Mouse (Mus musculus) embryonic fibroblast, embryonic 13.5 days (primary cell): ENCODE measurements around the gene Cntfr. TPM values are rescaled to one million over a fixed set of nuclear protein-coding genes. Genes with fewer than 3 reads are reported as not detected.
"Not testable (repeated sequence)": the region's sequence is repeated elsewhere in the genome, so short reads cannot be mapped to it uniquely, and the experiment has no call there.

ENCODE experiments used
- H3K27ac ChIP-seq: 2 replicates; pipeline ENCODE4 v1.5.1; 2012; ENCODE audit warnings: low read length, control low read depth, inconsistent platforms; ENCODE audit not compliant: insufficient read depth
- H3K4me1 ChIP-seq: 2 replicates; pipeline ENCODE4 v1.6.1; 2011; ENCODE audit warnings: low read length; ENCODE audit not compliant: control insufficient read depth, insufficient read depth
- H3K4me3 ChIP-seq: 2 replicates; pipeline ENCODE4 v1.5.1; 2011; ENCODE audit warnings: mild to moderate bottlenecking, control low read depth, low read length; ENCODE audit not compliant: insufficient read depth
- CTCF ChIP-seq: IDR thresholded peaks from 2 replicates; pipeline ENCODE4 v1.5.1; 2011; ENCODE audit warnings: mild to moderate bottlenecking, control low read depth, low read length, moderate library complexity, borderline replicate concordance; ENCODE audit not compliant: insufficient read depth
- POLR2A ChIP-seq: IDR thresholded peaks from 2 replicates; pipeline ENCODE4 v1.6.1; 2011; ENCODE audit warnings: low read depth, mild to moderate bottlenecking, control low read depth, low read length, moderate library complexity
- polyA plus RNA-seq: library from polyadenylated mRNA; stranded (reverse); fragments of >200 nt; gene quantifications from 2 replicates; pipeline ENCODE4 v1.2.4, GENCODE M21; 2011; ENCODE audit warnings: low read depth; ENCODE audit not compliant: missing spikeins, insufficient read length

Gene Cntfr
- polyA plus RNA-seq, 1 experiment = 4.3 TPM

DNA sequence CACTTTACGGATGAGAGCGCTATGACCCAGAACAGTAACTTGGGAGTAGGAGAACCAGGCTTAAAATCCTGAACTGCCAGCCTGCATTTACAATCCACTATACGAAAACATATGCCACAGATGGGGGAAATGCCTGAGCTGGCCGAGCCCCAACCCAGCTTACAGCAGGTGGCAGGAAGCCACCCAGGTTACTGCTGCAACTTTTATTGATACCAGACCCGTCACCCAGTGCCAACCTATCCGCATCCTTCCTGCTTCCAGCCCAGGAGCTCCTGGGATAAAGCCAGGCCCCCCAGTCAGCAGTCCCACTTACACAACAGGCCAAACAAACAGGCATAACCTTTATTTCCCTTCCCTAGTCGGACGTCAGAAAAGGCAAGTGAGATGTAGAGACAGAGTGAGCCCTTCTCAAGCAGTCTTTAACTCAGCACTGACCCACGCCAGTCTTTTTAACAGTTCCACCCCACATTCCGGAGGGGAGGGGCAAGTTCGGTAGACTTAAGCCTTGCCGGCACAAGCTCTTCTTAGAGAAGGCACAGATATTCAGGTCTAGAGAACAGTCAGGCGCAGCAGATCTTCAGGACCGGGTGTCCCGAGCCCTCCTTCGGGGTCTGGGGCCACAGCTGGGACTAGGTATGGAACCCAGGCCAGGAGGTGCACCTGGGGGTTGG, 15.0 kb upstream of the Cntfr start:
- Histone ChIP-seq H3K4me3 (peak overlapping the region; percentile 83), H3K4me1 (no peaks in the 10 kb centered on the region), H3K27ac (no peak overlapping the region)
- no peak for TF ChIP-seq CTCF
- no peak for TF ChIP-seq POLR2A

DNA sequence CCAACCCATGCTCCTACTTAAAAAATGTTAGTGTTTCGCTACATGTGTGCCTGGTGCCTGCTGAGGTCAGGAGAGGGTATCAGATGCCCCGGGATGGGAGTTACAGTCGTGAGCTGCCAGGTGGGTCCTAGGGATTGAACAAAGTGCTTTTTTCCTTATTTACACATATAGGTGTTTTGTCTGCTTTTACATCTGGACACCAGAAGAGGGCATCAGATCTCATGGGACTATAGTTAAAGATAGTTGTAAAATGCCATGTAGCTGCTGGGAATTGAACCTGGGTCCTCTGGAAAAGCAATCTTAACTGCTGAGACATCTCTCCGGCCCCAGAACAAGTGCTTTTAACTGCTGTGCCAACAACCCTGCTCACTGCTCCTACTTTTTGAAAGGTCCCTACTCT, 13.3 kb upstream of the Cntfr start:
- Histone ChIP-seq H3K4me3 (no peak overlapping the region), H3K4me1 (no peaks in the 10 kb centered on the region), H3K27ac (no peak overlapping the region)
- TF ChIP-seq CTCF (no peak), POLR2A (no peak)

DNA sequence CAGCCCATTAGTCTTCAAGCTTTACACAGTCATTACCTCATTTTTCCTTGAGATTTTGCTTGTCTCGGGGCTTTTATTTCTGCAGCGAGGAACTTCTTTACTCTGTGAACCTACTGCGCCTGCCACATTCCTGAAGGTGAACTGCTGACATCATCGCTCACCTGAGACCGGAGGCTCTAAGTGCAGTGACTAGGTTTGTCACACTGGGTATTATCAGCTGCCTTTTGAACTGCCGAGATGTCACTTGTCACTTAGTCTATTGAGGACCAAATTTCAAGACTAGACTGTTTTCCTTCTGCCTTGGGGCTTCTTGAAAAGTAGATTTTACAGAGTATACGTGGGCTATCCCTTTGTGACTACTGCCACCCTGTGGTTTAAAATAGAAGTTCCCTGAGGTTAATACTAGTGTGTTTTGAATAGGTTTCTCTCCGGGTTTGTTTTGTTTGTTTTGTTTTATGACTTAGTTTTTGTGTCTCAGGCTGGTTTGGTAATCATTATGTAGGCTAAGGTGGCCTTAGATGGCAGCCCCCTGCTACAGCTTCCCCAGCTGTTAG, 11.4 kb upstream of the Cntfr start:
- TF ChIP-seq CTCF (no peak), POLR2A (no peak)
- no peak overlapping the region for H3K27ac ChIP-seq
- no peak overlapping the region for H3K4me3 ChIP-seq
- H3K4me1 ChIP-seq = 0 out of 2 replicates have a peak, but pooled peaks cover 2% of the 10 kb centered on the region

DNA sequence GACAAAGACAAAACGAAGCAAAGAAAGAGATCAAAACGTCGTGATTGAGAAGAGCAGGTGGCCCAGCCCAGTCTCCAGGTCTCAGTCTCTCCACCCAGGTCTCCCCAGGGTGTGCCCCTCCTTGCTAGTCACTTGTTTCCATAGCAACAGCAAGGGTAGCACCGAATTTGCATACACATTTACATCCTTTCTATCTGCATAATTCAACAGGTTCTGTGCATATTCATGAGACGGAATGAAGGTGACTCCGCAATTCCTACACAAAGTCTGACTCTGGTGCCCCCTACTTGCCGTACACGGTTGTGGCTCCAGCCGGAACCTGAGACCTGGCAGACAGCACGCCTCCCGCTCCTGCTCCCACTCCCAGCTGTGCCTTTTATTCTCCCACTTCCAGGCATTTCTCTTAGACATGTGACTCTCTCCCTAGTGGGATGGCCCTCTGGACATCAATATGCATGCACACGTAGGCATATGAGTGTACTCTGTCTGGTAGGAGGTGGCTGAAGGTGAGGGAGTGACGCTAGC, 10.2 kb upstream of the Cntfr start:
- Histone ChIP-seq H3K27ac (no peak overlapping the region), H3K4me1 (0 out of 2 replicates have a peak, but pooled peaks cover 2% of the 10 kb centered on the region), H3K4me3 (no peak overlapping the region)
- TF ChIP-seq CTCF = peak; percentile 80
- no peak for TF ChIP-seq POLR2A

DNA sequence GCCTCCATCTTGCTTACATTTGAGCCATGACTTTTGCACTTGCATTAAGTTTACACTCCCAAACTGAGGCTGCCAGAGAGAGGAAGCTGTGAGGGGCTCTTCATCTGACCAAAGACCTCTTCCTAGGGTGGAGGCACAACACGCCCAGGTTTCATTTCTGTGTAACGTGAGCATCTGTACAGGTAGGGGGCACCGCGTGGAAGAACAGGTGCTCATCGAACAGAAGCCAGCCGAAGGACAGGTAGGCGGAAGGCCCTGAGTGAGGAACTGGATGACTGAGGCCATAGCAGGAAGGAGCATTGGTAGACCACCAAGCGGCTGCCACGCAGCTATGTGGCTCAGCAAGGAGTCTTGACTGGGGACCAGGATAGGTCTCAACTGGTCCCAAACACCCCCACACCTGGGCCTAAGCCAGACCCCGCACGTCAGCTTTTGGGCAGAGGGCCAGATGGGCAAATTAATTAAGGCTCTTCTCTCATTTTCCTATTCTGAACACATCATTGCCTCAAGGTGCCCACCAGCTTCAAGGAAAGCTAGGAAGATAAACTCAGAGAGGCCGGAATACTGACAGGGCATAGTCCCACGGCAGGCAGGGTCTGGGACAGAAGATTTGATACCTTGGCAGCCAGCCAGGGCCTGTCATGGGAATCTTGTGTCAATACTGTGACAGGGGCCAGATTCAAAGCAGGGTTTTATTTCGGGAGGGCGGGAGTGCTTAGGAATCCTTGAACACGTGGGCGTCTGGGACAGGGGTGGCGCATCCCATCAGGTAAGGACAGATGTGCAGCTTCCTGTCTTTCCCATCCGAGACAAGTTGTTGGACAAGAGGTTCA, 9.2 kb upstream of the Cntfr start:
- 0 out of 2 replicates have a peak, but pooled peaks cover 2% of the 10 kb centered on the region for H3K4me1 ChIP-seq
- no peak overlapping the region for H3K4me3 ChIP-seq
- no peak overlapping the region for H3K27ac ChIP-seq
- TF ChIP-seq POLR2A (no peak), CTCF (no peak)

DNA sequence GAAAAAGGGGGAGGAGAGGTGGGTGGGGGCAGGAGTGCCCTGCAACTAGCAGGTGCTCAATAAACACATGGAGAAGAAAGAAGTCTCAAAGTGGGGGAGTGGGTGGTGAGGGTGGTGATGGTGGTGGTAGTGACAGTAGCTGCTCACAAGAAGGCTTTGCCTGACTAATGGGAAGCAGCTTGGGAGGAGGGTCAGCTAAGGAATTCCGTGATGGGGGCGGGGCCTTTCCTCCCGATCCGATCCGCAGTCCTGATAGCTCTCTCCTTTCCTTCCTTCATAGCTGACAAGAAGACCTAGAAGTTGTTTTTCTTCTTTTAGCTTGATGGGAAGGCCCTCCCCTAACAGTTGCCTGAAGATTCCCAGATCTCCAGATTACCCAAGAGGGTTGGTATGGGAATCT, 7.8 kb upstream of the Cntfr start:
- H3K27ac ChIP-seq = no peak overlapping the region
- TF ChIP-seq POLR2A (no peak), CTCF (no peak)
- H3K4me1 ChIP-seq = 0 out of 2 replicates have a peak, but pooled peaks cover 2% of the 10 kb centered on the region
- H3K4me3 ChIP-seq = no peak overlapping the region

DNA sequence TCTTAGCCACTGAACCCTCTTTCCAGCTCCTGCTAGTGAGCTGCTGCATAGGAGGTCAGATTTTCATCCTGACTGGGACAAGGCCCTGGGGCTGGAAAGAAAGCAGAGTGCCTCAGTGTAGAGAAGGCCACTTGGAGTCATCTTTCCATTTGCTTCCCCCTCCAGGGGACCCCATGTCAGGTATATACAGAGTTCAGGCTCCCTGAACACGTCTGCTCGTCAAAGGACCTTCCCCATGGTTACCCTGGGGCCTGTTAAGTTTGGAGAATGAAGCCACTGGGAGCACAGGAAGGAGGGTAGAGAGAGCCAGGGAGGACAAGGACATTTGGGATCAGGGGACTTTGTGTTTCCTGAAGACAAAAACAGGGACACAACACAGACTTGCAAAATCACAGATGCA, 5.3 kb upstream of the Cntfr start:
- H3K27ac ChIP-seq, H3K4me1 ChIP-seq, H3K4me3 ChIP-seq: not testable (repeated sequence)

DNA sequence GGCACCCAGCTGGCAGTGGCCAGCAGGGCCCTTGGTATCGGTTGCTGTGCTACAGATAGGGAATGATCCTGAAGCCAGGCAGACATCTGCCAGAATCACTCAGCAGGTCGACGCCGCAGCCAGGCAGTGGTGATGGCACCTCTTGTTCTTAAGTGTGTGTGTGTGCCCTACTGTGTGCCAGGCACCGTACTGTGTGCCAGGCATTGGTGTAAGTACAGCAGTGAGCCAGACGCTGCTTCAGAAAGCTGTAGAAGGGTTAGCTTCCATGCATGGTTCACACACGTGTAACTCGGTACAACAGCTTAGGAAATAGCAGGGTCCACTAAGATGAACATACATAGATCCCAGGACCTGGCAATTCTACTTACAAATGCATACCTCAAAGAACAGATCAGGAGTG, 3.3 kb upstream of the Cntfr start:
- H3K4me1 ChIP-seq, H3K27ac ChIP-seq, H3K4me3 ChIP-seq: not testable (repeated sequence)

DNA sequence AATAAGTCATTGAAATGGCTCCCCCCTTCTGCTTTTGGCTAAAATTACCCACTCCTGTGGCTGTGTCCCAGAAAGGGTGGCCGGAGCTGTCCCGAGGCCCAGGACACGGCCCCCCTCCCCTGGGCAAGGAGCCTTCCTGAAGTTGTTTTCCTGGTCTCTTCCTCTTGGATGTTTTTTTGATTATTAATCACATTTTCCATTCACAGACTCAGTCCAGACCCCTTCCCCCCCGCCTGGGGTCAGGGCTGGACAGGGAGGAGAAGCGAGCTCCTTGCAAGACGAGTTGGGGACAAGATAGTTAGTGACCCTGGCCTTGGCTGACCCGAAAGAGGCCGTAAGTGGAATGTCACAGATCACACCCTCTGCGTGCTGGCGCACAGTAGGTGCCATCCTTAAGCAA, 2.9 kb upstream of the Cntfr start, which contains the start of gene Il11ra1:
Il11ra1 (plus strand) TSS at position 207 of the 400 bp plus-strand sequence.
- not testable (repeated sequence) for H3K4me3 ChIP-seq, H3K27ac ChIP-seq, H3K4me1 ChIP-seq

DNA sequence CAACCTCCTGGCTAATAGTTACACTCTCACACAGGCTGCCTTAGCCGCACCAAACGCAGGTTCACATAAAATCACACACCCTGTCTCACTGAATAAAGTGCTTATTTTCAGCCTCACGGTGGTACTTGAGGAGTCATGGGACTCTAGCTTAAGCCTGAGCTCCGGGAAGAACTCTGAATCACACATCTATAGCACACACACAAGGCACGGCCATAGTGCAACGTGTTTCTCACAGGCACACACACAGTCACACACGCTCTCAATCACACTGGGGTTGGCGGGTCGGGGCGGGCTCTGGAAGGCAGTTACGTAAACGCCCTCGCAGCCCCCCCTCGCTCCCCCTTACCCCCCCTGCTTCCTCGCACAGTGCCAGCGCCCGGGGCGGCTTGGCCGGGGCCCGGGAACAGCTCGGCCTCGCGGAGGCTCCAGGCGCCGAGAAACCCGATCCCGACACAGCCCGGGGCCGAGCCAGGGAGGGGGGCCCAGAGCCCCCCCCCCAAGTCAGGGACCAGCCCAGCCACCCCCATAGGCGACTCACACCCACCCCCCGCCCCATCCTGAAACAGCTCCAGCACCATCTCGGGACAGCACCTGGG, 1.6 kb upstream of the Cntfr start:
- not testable (repeated sequence) for H3K4me1 ChIP-seq, H3K27ac ChIP-seq, H3K4me3 ChIP-seq

DNA sequence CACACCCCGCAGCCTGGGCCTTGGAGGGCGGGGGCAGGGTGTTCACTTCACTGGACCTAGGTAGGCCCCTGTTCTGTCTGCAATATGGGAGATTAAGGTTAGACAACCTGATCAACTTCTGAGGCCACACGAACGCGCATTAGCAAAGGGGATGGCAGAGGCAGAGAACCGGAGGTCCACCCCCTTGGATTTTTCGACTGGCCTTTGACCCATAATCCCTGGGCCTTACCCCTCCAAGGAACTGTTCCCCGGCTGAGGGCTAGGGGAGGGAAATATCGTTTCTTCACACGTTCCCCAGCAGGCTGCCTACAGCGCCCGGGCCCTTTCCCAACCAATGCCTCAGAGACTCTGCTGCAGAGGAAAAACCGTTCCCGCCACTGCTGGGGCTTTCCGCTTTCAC, 437 bp downstream of the Cntfr start:
- H3K4me3 ChIP-seq, H3K27ac ChIP-seq, H3K4me1 ChIP-seq: not testable (repeated sequence)

DNA sequence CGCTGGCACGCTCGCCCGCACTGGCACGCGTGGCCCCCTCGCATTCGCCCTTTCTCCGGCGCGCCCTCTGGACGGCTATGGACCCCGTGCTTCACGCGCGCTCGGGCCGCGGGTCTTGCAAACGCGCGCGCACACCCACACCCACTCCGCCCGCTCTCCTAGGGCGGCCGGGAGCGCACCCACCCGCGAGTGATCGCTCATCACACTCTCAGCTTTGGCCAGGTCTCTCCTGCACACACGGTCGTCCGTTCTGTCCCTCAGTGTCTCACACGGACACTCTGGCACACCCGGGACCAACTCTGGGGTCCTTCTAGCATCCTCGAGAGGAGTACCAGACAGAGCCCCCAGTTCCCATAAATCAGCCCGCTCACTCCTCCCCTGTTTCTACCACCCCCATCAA, 1.1 kb downstream of the Cntfr start:
- H3K4me1 ChIP-seq, H3K4me3 ChIP-seq: not testable (repeated sequence)

DNA sequence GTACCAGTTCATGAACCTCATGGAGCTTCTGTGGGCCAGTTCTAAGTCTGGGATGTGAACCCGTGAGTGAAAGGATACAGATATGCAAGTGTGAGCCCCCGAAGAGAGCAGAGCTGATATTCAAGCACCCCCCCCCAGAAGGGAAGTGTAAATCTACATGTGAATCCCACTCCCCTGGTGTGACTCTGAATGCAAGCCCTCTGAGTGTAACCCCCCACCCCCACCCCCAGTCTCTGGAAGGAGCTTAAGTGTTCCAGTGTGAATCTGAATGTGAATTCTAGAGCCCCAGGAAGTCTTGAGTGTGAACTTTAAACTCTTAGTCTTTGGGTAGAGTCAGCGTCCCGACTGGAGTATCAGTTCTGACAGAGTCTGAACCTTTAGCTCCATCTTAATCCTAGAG, 3.4 kb downstream of the Cntfr start:
- not testable (repeated sequence) for H3K4me3 ChIP-seq, H3K4me1 ChIP-seq, H3K27ac ChIP-seq

More for the DNA sequence above, 1.1 kb downstream of the Cntfr start:
- not testable (repeated sequence) for H3K27ac ChIP-seq

DNA sequence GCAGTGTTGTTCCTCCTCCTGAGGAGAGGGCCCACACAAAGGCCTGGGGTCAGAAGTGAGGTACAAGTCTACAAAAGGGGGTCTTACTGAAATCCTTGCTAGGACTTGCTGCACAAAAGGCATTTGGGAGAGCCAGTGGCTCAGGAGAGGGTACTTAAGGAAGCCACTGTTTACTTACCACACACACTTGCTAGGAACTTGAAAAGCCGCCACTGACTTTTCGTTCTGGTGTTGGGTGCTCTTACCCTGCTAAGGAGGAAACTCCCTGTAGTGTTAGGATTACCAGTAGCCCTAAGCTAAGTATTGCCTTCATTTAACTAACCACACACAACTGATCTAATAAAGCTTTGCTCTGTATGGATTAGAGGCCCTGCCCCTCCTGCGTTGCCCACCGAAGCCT, 6.9 kb downstream of the Cntfr start:
- not testable (repeated sequence) for H3K27ac ChIP-seq, H3K4me3 ChIP-seq

More for the DNA sequence above, 6.9 kb downstream of the Cntfr start:
- not testable (repeated sequence) for H3K4me1 ChIP-seq
